Mouse (Mus musculus): ENCODE data around the gene Dusp14. TPM values are rescaled to one million over a fixed set of nuclear protein-coding genes. Genes with fewer than 3 reads are reported as not detected.

Dusp14 gene
- polyA plus RNA-seq (2014; fragmentation: Nextera tagmentation; extraction: Ambion mirVana), result 16.0 and 20.6 TPM in 2 replicates

- DNase-seq (ENCODE audit: low spot score), result no peak
- WGBS, result 21% methylated on average over 11 of the region's 11 CpGs
- no peaks in the 10 kb centered on the region for H3K36me3 ChIP-seq (ENCODE audit: control insufficient read depth, insufficient read depth, low read length)
- ATAC-seq (replicated peaks; ENCODE audit: low FRiP score, low TSS enrichment, low read depth), result no peak
- no peak within 1 kb of the TSS for H3K27ac ChIP-seq (ENCODE audit: low read depth)
- peak within 1 kb of the TSS; percentile 64 for H3K9ac ChIP-seq (ENCODE audit: low read length)
- H3K4me2 ChIP-seq (ENCODE audit: low read length), result peak within 1 kb of the TSS; percentile 86
- H3K4me1 ChIP-seq (replicated peaks; ENCODE audit: control insufficient read depth, insufficient read depth, low read length), result peaks cover 19% of the 10 kb centered on the region
- H3K27me3 ChIP-seq (replicated peaks; ENCODE audit: control insufficient read depth, insufficient read depth, low read length), result peaks cover 29% of the 10 kb centered on the region
- peak within 1 kb of the TSS; percentile 60 for H3K4me3 ChIP-seq (ENCODE audit: low read depth, low read length)
- H3K9me3 ChIP-seq (ENCODE audit: control insufficient read depth, low read length), result no peaks in the 10 kb centered on the region
Measured at GRCm38 (mm10) chr11:84069034-84069370, at the start of gene Dusp14. Gene Dusp14, minus strand, starts transcription at chr11:84069261.

- H3K4me3 ChIP-seq (ENCODE audit: low read depth, low read length), result no peak overlapping the region
- H3K9me3 ChIP-seq (ENCODE audit: control insufficient read depth, low read length), result no peaks in the 10 kb centered on the region
- WGBS, result 84% methylated on average over 4 of the region's 4 CpGs
- DNase-seq (ENCODE audit: low spot score), result no peak
- no peak overlapping the region for H3K9ac ChIP-seq (ENCODE audit: low read length)
- no peak overlapping the region for H3K4me2 ChIP-seq (ENCODE audit: low read length)
- no peaks in the 10 kb centered on the region for H3K27me3 ChIP-seq (replicated peaks; ENCODE audit: control insufficient read depth, insufficient read depth, low read length)
- no peak for ATAC-seq (replicated peaks; ENCODE audit: low FRiP score, low TSS enrichment, low read depth)
- no peak overlapping the region for H3K27ac ChIP-seq (ENCODE audit: low read depth)
- peaks cover 87% of the 10 kb centered on the region for H3K36me3 ChIP-seq (ENCODE audit: control insufficient read depth, insufficient read depth, low read length)
- H3K4me1 ChIP-seq (replicated peaks; ENCODE audit: control insufficient read depth, insufficient read depth, low read length), result no peaks in the 10 kb centered on the region
Measured at GRCm38 (mm10) chr11:84117431-84117830, 48.4 kb upstream of the Dusp14 start.

GRCm38 (mm10) chr11:84116221-84116620 is 47.2 kb upstream of the Dusp14 start:
- H3K27ac ChIP-seq (ENCODE audit: low read depth), result no peak overlapping the region

GRCm38 (mm10) chr11:84115646-84116045 is 46.6 kb upstream of the Dusp14 start:
- H3K9me3 ChIP-seq (ENCODE audit: control insufficient read depth, low read length), result no peaks in the 10 kb centered on the region
- no peaks in the 10 kb centered on the region for H3K4me1 ChIP-seq (replicated peaks; ENCODE audit: control insufficient read depth, insufficient read depth, low read length)
- DNase-seq (ENCODE audit: low spot score), result no peak
- H3K4me3 ChIP-seq (ENCODE audit: low read depth, low read length), result no peak overlapping the region
- H3K9ac ChIP-seq (ENCODE audit: low read length), result no peak overlapping the region
- 71% methylated on average over 9 of the region's 9 CpGs for WGBS
- no peak overlapping the region for H3K4me2 ChIP-seq (ENCODE audit: low read length)
- no peaks in the 10 kb centered on the region for H3K27me3 ChIP-seq (replicated peaks; ENCODE audit: control insufficient read depth, insufficient read depth, low read length)
- no peak overlapping the region for H3K27ac ChIP-seq (ENCODE audit: low read depth)
- ATAC-seq (replicated peaks; ENCODE audit: low FRiP score, low TSS enrichment, low read depth), result no peak
- H3K36me3 ChIP-seq (ENCODE audit: control insufficient read depth, insufficient read depth, low read length), result peaks cover 76% of the 10 kb centered on the region

More at GRCm38 (mm10) chr11:84116221-84116620, 47.2 kb upstream of the Dusp14 start:
- DNase-seq (ENCODE audit: low spot score), result no peak
- Histone ChIP-seq H3K9ac (ENCODE audit: low read length) (no peak overlapping the region), H3K27me3 (replicated peaks; ENCODE audit: control insufficient read depth, insufficient read depth, low read length) (no peaks in the 10 kb centered on the region), H3K4me1 (replicated peaks; ENCODE audit: control insufficient read depth, insufficient read depth, low read length) (no peaks in the 10 kb centered on the region), H3K9me3 (ENCODE audit: control insufficient read depth, low read length) (no peaks in the 10 kb centered on the region), H3K4me2 (ENCODE audit: low read length) (no peak overlapping the region), H3K36me3 (ENCODE audit: control insufficient read depth, insufficient read depth, low read length) (peaks cover 82% of the 10 kb centered on the region), H3K4me3 (ENCODE audit: low read depth, low read length) (no peak overlapping the region)
- WGBS, result 65% methylated on average over 2 of the region's 2 CpGs
- no peak for ATAC-seq (replicated peaks; ENCODE audit: low FRiP score, low TSS enrichment, low read depth)

- Histone ChIP-seq H3K4me3 (ENCODE audit: low read depth, low read length) (no peak overlapping the region), H3K27me3 (replicated peaks; ENCODE audit: control insufficient read depth, insufficient read depth, low read length) (no peaks in the 10 kb centered on the region), H3K36me3 (ENCODE audit: control insufficient read depth, insufficient read depth, low read length) (peaks cover 72% of the 10 kb centered on the region), H3K9ac (ENCODE audit: low read length) (no peak overlapping the region), H3K4me2 (ENCODE audit: low read length) (no peak overlapping the region), H3K4me1 (replicated peaks; ENCODE audit: control insufficient read depth, insufficient read depth, low read length) (no peaks in the 10 kb centered on the region), H3K27ac (ENCODE audit: low read depth) (no peak overlapping the region), H3K9me3 (ENCODE audit: control insufficient read depth, low read length) (no peaks in the 10 kb centered on the region)
- ATAC-seq (replicated peaks; ENCODE audit: low FRiP score, low TSS enrichment, low read depth) (no peak), DNase-seq (ENCODE audit: low spot score) (no peak)
- 94% methylated on average over 5 of the region's 5 CpGs for WGBS
Measured at GRCm38 (mm10) chr11:84113623-84114022, 44.6 kb upstream of the Dusp14 start.

GRCm38 (mm10) chr11:84107137-84107536 is 38.1 kb upstream of the Dusp14 start:
- DNase-seq (ENCODE audit: low spot score), result no peak
- ATAC-seq (replicated peaks; ENCODE audit: low FRiP score, low TSS enrichment, low read depth), result no peak
- H3K4me1 ChIP-seq (replicated peaks; ENCODE audit: control insufficient read depth, insufficient read depth, low read length), result no peaks in the 10 kb centered on the region
- H3K9ac ChIP-seq (ENCODE audit: low read length), result no peak overlapping the region
- H3K27me3 ChIP-seq (replicated peaks; ENCODE audit: control insufficient read depth, insufficient read depth, low read length), result no peaks in the 10 kb centered on the region
- peaks cover 80% of the 10 kb centered on the region for H3K36me3 ChIP-seq (ENCODE audit: control insufficient read depth, insufficient read depth, low read length)
- no peak overlapping the region for H3K4me3 ChIP-seq (ENCODE audit: low read depth, low read length)
- H3K9me3 ChIP-seq (ENCODE audit: control insufficient read depth, low read length), result no peaks in the 10 kb centered on the region
- H3K27ac ChIP-seq (ENCODE audit: low read depth), result no peak overlapping the region
- H3K4me2 ChIP-seq (ENCODE audit: low read length), result no peak overlapping the region
- 59% methylated on average over 2 of the region's 2 CpGs for WGBS

GRCm38 (mm10) chr11:84104036-84104435 is 35.0 kb upstream of the Dusp14 start:
- H3K9me3 ChIP-seq (ENCODE audit: control insufficient read depth, low read length), result no peaks in the 10 kb centered on the region
- H3K27me3 ChIP-seq (replicated peaks; ENCODE audit: control insufficient read depth, insufficient read depth, low read length), result no peaks in the 10 kb centered on the region
- H3K4me1 ChIP-seq (replicated peaks; ENCODE audit: control insufficient read depth, insufficient read depth, low read length), result no peaks in the 10 kb centered on the region
- H3K27ac ChIP-seq (ENCODE audit: low read depth), result no peak overlapping the region
- H3K4me3 ChIP-seq (ENCODE audit: low read depth, low read length), result no peak overlapping the region
- no peak overlapping the region for H3K4me2 ChIP-seq (ENCODE audit: low read length)
- no peak for ATAC-seq (replicated peaks; ENCODE audit: low FRiP score, low TSS enrichment, low read depth)
- peaks cover 94% of the 10 kb centered on the region for H3K36me3 ChIP-seq (ENCODE audit: control insufficient read depth, insufficient read depth, low read length)
- H3K9ac ChIP-seq (ENCODE audit: low read length), result no peak overlapping the region
- 91% methylated on average over 6 of the region's 6 CpGs for WGBS
- no peak for DNase-seq (ENCODE audit: low spot score)

GRCm38 (mm10) chr11:84101182-84101581 is 32.1 kb upstream of the Dusp14 start:
- DNase-seq (ENCODE audit: low spot score), result no peak

GRCm38 (mm10) chr11:84097251-84097998 is 28.4 kb upstream of the Dusp14 start:
- peaks cover 77% of the 10 kb centered on the region for H3K36me3 ChIP-seq (ENCODE audit: control insufficient read depth, insufficient read depth, low read length)
- H3K9ac ChIP-seq (ENCODE audit: low read length), result no peak overlapping the region
- H3K4me1 ChIP-seq (replicated peaks; ENCODE audit: control insufficient read depth, insufficient read depth, low read length), result no peaks in the 10 kb centered on the region
- H3K4me2 ChIP-seq (ENCODE audit: low read length), result no peak overlapping the region
- H3K9me3 ChIP-seq (ENCODE audit: control insufficient read depth, low read length), result no peaks in the 10 kb centered on the region
- H3K27ac ChIP-seq (ENCODE audit: low read depth), result no peak overlapping the region
- 82% methylated on average over 5 of the region's 5 CpGs for WGBS
- H3K27me3 ChIP-seq (replicated peaks; ENCODE audit: control insufficient read depth, insufficient read depth, low read length), result no peaks in the 10 kb centered on the region
- ATAC-seq (replicated peaks; ENCODE audit: low FRiP score, low TSS enrichment, low read depth) (no peak), DNase-seq (ENCODE audit: low spot score) (no peak)
- H3K4me3 ChIP-seq (ENCODE audit: low read depth, low read length), result no peak overlapping the region

More at GRCm38 (mm10) chr11:84101182-84101581, 32.1 kb upstream of the Dusp14 start:
- no peaks in the 10 kb centered on the region for H3K27me3 ChIP-seq (replicated peaks; ENCODE audit: control insufficient read depth, insufficient read depth, low read length)
- no peaks in the 10 kb centered on the region for H3K9me3 ChIP-seq (ENCODE audit: control insufficient read depth, low read length)
- no peak overlapping the region for H3K4me2 ChIP-seq (ENCODE audit: low read length)
- H3K36me3 ChIP-seq (ENCODE audit: control insufficient read depth, insufficient read depth, low read length), result peaks cover 89% of the 10 kb centered on the region
- no peak overlapping the region for H3K27ac ChIP-seq (ENCODE audit: low read depth)
- ATAC-seq (replicated peaks; ENCODE audit: low FRiP score, low TSS enrichment, low read depth), result no peak
- no peaks in the 10 kb centered on the region for H3K4me1 ChIP-seq (replicated peaks; ENCODE audit: control insufficient read depth, insufficient read depth, low read length)
- H3K4me3 ChIP-seq (ENCODE audit: low read depth, low read length), result no peak overlapping the region
- H3K9ac ChIP-seq (ENCODE audit: low read length), result no peak overlapping the region
